Mouse (Mus musculus): ENCODE measurements around the gene Afg1l. TPM values are rescaled to one million over a fixed set of nuclear protein-coding genes. Genes with fewer than 3 reads are reported as not detected.
A peak's percentile ranks its signal among the peaks of the same experiment; 100 is the strongest.

The Afg1l gene
- polyA plus RNA-seq, 1 experiment from 2014 or later: 4.3 TPM

GRCm38 (mm10) chr10:42276507-42277345, 201.6 kb downstream of the Afg1l start, which contains the start of gene Foxo3:
Foxo3 (minus strand) TSS chr10:42276755.
- Histone ChIP-seq H3K4me1 (peaks cover 28% of the 10 kb centered on the region), H3K27me3 (peaks cover 42% of the 10 kb centered on the region), H3K4me3 (replicated peaks) (peak within 1 kb of the TSS; percentile 86), H3K4me2 (peak within 1 kb of the TSS; percentile 99), H3K9me3 (no peaks in the 10 kb centered on the region), H3K36me3 (replicated peaks) (no peaks in the 10 kb centered on the region), H3K9ac (peak within 1 kb of the TSS; percentile 79), H3K27ac (peak within 1 kb of the TSS; percentile 98)
- peak; percentile 75 for ATAC-seq (ENCODE audit: low FRiP score)
- WGBS: under 1% methylated on average over 87 of the region's 88 CpGs

GRCm38 (mm10) chr10:42275871-42276501, 202.4 kb downstream of the Afg1l start:
- peak overlapping the region; percentile 98 for H3K27ac ChIP-seq
- under 1% methylated on average over 38 of the region's 40 CpGs for WGBS
- peak overlapping the region; percentile 86 for H3K4me3 ChIP-seq (replicated peaks)
- H3K9ac ChIP-seq: peak overlapping the region; percentile 79
- peaks cover 42% of the 10 kb centered on the region for H3K27me3 ChIP-seq
- no peak for ATAC-seq (ENCODE audit: low FRiP score)
- H3K4me1 ChIP-seq: peaks cover 35% of the 10 kb centered on the region
- no peaks in the 10 kb centered on the region for H3K9me3 ChIP-seq
- H3K36me3 ChIP-seq (replicated peaks): no peaks in the 10 kb centered on the region
- H3K4me2 ChIP-seq: peak overlapping the region; percentile 99

- under 1% methylated on average over 45 of the region's 54 CpGs for WGBS
- peak overlapping the region; percentile 86 for H3K4me3 ChIP-seq (replicated peaks)
- peak overlapping the region; percentile 99 for H3K4me2 ChIP-seq
- H3K36me3 ChIP-seq (replicated peaks): no peaks in the 10 kb centered on the region
- no peak for ATAC-seq (ENCODE audit: low FRiP score)
- H3K27ac ChIP-seq: peak overlapping the region; percentile 98
- no peaks in the 10 kb centered on the region for H3K9me3 ChIP-seq
- peaks cover 37% of the 10 kb centered on the region for H3K27me3 ChIP-seq
- peak overlapping the region; percentile 79 for H3K9ac ChIP-seq
- peaks cover 35% of the 10 kb centered on the region for H3K4me1 ChIP-seq
These were observed 202.9 kb downstream of the Afg1l start for GRCm38 (mm10) chr10:42275401-42275870.

DNA sequence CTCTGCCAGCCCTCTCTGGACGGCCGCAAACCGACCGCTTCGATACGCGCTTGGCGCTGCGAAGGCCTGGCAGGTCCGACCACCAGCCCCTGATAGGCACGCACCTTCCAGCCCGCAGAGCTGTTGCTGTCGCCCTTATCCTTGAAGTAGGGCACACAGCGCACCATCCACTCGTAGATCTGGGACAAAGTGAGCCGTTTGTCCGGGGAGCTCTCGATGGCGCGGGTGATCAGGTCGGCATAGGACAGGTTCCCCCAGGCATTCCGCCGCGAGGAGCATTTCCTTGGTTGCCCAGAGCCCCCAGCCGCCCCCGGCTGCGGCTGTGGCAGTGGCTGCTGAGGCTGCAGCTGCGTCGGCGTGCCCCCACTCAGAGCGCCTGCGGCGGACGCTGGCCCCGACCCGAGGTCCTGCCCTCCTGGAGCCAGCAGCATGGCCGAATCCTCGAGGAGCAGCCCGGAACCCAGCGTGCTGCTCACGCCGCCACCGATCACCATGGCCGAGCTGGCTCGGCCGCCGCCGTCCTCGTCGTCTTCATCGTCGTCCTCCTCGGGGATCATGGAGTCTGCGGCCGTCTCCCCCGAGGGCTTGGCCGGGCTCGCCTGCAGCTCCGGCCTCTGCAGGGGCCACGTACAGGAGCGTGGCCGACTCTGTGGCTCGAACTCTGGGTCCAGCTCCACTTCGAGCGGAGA, 203.5 kb downstream of the Afg1l start:
- Histone ChIP-seq H3K27me3 (peaks cover 34% of the 10 kb centered on the region), H3K27ac (no peak overlapping the region), H3K4me1 (peaks cover 35% of the 10 kb centered on the region), H3K9me3 (no peaks in the 10 kb centered on the region), H3K9ac (peak overlapping the region; percentile 79), H3K4me2 (peak overlapping the region; percentile 99), H3K36me3 (replicated peaks) (no peaks in the 10 kb centered on the region), H3K4me3 (replicated peaks) (peak overlapping the region; percentile 86)
- ATAC-seq (ENCODE audit: low FRiP score): no peak
- under 1% methylated on average over 65 of the region's 65 CpGs for WGBS

- 4% methylated on average over 21 of the region's 21 CpGs for WGBS
These were observed 204.3 kb downstream of the Afg1l start for GRCm38 (mm10) chr10:42273760-42274691.

DNA sequence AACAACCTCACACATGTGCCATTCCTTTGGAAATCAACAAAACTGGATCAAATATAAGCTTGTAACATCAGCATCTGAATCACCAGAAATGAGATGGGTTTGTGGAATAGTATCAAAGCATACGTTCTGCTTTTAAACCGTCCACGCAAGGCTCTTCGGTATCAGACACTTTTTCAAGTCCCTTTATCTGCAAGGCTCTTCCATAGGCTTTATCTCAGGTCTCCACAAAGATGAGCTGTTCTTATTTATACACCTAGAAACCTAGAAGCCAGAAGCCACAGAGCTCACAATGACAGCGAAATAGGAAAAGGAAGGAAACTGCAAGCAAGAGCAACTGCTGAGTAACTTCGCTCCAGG, 205.0 kb downstream of the Afg1l start:
- Histone ChIP-seq H3K36me3 (replicated peaks) (no peaks in the 10 kb centered on the region), H3K9ac (no peak overlapping the region), H3K4me2 (peak overlapping the region; percentile 99), H3K27ac (no peak overlapping the region), H3K4me1 (peaks cover 35% of the 10 kb centered on the region), H3K27me3 (peaks cover 31% of the 10 kb centered on the region), H3K9me3 (no peaks in the 10 kb centered on the region), H3K4me3 (replicated peaks) (peak overlapping the region; percentile 86)
- ATAC-seq (ENCODE audit: low FRiP score): no peak
- WGBS: 65% methylated on average over 6 of the region's 6 CpGs

More at GRCm38 (mm10) chr10:42273760-42274691, 204.3 kb downstream of the Afg1l start:
- Histone ChIP-seq H3K9me3 (no peaks in the 10 kb centered on the region), H3K36me3 (replicated peaks) (no peaks in the 10 kb centered on the region), H3K27ac (no peak overlapping the region), H3K4me2 (peak overlapping the region; percentile 99), H3K4me3 (replicated peaks) (peak overlapping the region; percentile 86), H3K27me3 (peaks cover 34% of the 10 kb centered on the region), H3K4me1 (peaks cover 40% of the 10 kb centered on the region), H3K9ac (peak overlapping the region; percentile 79)
- ATAC-seq (ENCODE audit: low FRiP score): no peak

DNA sequence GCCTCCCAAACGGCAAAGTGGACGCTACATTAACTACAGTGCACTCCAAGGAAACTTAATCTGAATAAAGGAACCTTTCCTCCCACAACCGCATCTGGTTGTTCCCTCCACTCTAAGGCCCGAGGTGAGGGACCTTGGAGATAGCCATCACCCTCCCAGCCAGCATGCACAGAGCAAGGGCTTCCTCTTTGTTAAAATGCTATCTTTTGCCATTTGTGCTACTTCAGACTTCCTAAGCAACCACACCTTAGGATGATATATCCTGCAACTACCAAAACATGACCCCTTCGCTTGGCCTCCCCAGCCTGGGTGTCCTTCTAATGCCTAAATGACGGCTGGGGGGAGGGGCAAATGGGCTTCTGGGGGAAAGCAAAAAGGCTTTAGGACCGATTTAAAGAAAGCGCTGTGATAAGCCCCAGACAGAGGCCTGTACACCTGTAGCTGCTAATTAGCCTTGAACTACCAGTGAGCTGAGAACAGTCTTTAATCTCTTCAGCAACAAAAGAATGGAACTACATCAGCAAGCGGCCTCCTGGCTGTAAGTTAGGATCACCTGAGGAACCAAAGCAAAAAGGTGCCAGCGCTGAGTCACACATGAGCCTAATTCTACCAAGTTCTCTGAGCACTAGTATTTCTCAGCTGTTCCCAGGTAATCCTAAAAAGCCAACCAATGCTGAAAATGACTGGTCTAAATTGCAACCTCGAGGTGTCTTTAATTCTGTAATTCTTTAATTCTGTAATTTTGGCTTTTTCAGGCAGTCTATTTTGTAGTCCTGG, 206.7 kb downstream of the Afg1l start:
- no peaks in the 10 kb centered on the region for H3K36me3 ChIP-seq (replicated peaks)
- H3K4me1 ChIP-seq: peaks cover 33% of the 10 kb centered on the region
- no peak for ATAC-seq (ENCODE audit: low FRiP score)
- no peak overlapping the region for H3K4me3 ChIP-seq (replicated peaks)
- no peaks in the 10 kb centered on the region for H3K9me3 ChIP-seq
- 45% methylated on average over 11 of the region's 11 CpGs for WGBS
- H3K4me2 ChIP-seq: no peak overlapping the region
- peaks cover 31% of the 10 kb centered on the region for H3K27me3 ChIP-seq
- H3K9ac ChIP-seq: no peak overlapping the region
- no peak overlapping the region for H3K27ac ChIP-seq

DNA sequence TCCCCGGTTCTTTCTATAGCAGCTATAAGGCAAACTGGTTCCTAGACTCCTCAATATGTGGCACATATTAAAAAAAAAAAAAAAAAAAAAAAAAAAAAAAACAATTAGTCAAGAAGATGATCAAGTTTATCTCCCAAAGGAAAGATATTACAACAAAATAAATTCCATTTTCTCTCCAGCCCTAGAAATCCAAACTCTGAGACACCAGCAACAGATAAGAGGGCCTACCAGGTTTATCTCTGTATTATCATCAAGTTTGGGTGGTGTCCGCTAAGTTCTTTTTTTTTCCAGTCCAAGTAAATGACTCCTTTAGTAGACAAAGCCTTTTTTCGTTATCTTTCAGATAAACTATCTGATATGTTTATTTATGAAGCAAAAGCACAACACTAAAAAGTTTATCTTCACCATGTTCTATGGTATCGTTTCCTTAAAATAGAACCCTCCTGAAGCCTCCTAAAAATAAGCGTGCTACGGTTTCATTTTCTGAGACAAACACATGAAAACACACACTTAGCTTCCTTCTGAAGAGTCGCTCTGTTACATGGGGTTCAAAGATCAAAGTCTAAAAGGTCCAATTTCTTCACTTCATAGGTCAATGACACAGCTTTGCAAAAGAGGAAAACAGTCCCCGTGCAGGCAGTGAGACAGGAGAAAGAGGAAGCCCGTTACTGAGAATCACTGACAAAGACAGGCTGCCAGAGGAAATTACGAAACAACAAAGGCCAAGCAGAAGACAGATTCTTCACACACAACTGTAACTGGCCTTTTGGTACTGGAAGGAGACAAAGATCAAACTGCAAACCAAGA, 207.9 kb downstream of the Afg1l start:
- H3K9ac ChIP-seq: no peak overlapping the region
- ATAC-seq (ENCODE audit: low FRiP score): no peak
- 0 out of 2 replicates have a peak, but pooled peaks cover 5% of the 10 kb centered on the region for H3K36me3 ChIP-seq (replicated peaks)
- H3K4me1 ChIP-seq: peaks cover 33% of the 10 kb centered on the region
- H3K4me3 ChIP-seq (replicated peaks): no peak overlapping the region
- H3K9me3 ChIP-seq: no peaks in the 10 kb centered on the region
- no peak overlapping the region for H3K27ac ChIP-seq
- peaks cover 31% of the 10 kb centered on the region for H3K27me3 ChIP-seq
- 65% methylated on average over 10 of the region's 10 CpGs for WGBS
- H3K4me2 ChIP-seq: no peak overlapping the region

- no peaks in the 10 kb centered on the region for H3K9me3 ChIP-seq
- no peak overlapping the region for H3K9ac ChIP-seq
- H3K27me3 ChIP-seq: peaks cover 26% of the 10 kb centered on the region
- H3K4me1 ChIP-seq: peaks cover 24% of the 10 kb centered on the region
- H3K4me2 ChIP-seq: no peak overlapping the region
- H3K36me3 ChIP-seq (replicated peaks): 0 out of 2 replicates have a peak, but pooled peaks cover 5% of the 10 kb centered on the region
- 76% methylated on average over 15 of the region's 15 CpGs for WGBS
- no peak overlapping the region for H3K4me3 ChIP-seq (replicated peaks)
- no peak for ATAC-seq (ENCODE audit: low FRiP score)
- no peak overlapping the region for H3K27ac ChIP-seq
These were observed 208.9 kb downstream of the Afg1l start for GRCm38 (mm10) chr10:42269281-42270025.

Measured in forebrain, embryonic 12.5 days (tissue).